Mouse (Mus musculus): ENCODE measurements around the gene Aunip.

- TF ChIP-seq CTCF (IDR thresholded peaks at IDR 0.05) (no peak), EP300 (IDR thresholded peaks at IDR 0.05) (no peak)
These were observed 20.7 kb upstream of the Aunip start for GRCm38 (mm10) chr4:134489986-134490665.

Data from lung, postnatal 0 days (tissue).